In genomic region chr5:35743238-35743951, GRCm38 (mm10) we compare ENCODE assay signal across 9 mouse cellular contexts. TPM values are rescaled to one million over a fixed set of nuclear protein-coding genes. Genes with fewer than 3 reads are reported as not detected.
DNase-seq lines count a peak whose midpoint lies in the region; ATAC-seq lines count a peak whose summit lies in the region.
"Had no signal": no experiment of that assay in that cellular context is flagged by ENCODE, and none has a peak within 500 bp of the region (broad histone marks: within the 10 kb centered on the region; RNA-seq: fewer than 3 reads in every experiment).

No protein-coding gene starts in this region.

- peak; percentile 79 for DNase-seq in kidney, adult 18-20 months
- no peak for DNase-seq in kidney, postnatal 4 days
- DNase-seq in adipocyte (ENCODE audit: low spot score): peak; percentile 97
- peak; percentile 55 for DNase-seq in gastrocnemius, postnatal 14 days
- DNase-seq in lung, postnatal 10 days: peak; percentile 77
- no peak for DNase-seq in cerebellum, postnatal 25 days
- no peak for DNase-seq in right cerebral cortex, postnatal 14 days
- DNase-seq: cerebellum, postnatal 14 days had no signal

- intact Hi-C loops in gastrocnemius, postnatal 14 days (cut with DNase I; ENCODE audit: low total_unique reads): no loop called here

- no peak for ATAC-seq in erythroblast, adult 5-6 weeks (replicated peaks; ENCODE audit: low FRiP score, poor library complexity, severe bottlenecking)

RNA-seq across cellular contexts. Expression of gene Sh3tc1, which starts 3.6 kb away (rescaled TPM):
- total RNA-seq in gastrocnemius, postnatal 14 days (2021): 1 to 10 TPM; 3.9 to 4.4 TPM
- 0.63 and 1.3 TPM in 2 replicates for total RNA-seq in erythroblast, adult 5-6 weeks (2015; ENCODE audit: low replicate concordance)
- total RNA-seq in erythroblast, adult 5-6 weeks (2017; ENCODE audit: low replicate concordance): 1.8 and 2.2 TPM in 2 replicates

RNA-seq across cellular contexts. Expression of gene Ablim2, which starts 14.3 kb away (rescaled TPM):
- 10 to 100 TPM; 36.0 to 41.7 TPM for total RNA-seq in gastrocnemius, postnatal 14 days (2021)
- not detected in 2 replicates for total RNA-seq in erythroblast, adult 5-6 weeks (2015; ENCODE audit: low replicate concordance)
- total RNA-seq in erythroblast, adult 5-6 weeks (2017; ENCODE audit: low replicate concordance): not detected in 2 replicates

Comparison
In these comparisons a context has a peak if more than half of its experiments do, and no peak if none do; other contexts are left out.
1. DNase-seq: peak in kidney, adult 18-20 months (single experiment), adipocyte (single experiment), gastrocnemius, postnatal 14 days (single experiment) and lung, postnatal 10 days (single experiment); none in kidney, postnatal 4 days (0 of 2), cerebellum, postnatal 25 days (0 of 2) and right cerebral cortex, postnatal 14 days (single experiment).
2. RNA of gene Ablim2, which starts 14.3 kb away (total RNA-seq): 36.0 to 41.7 TPM in gastrocnemius, postnatal 14 days; not detected in erythroblast, adult 5-6 weeks; every median in the first group is over 10 times any median in the second.